Comparison of ENCODE assay signal across 8 mouse cellular contexts in the genomic region with DNA sequence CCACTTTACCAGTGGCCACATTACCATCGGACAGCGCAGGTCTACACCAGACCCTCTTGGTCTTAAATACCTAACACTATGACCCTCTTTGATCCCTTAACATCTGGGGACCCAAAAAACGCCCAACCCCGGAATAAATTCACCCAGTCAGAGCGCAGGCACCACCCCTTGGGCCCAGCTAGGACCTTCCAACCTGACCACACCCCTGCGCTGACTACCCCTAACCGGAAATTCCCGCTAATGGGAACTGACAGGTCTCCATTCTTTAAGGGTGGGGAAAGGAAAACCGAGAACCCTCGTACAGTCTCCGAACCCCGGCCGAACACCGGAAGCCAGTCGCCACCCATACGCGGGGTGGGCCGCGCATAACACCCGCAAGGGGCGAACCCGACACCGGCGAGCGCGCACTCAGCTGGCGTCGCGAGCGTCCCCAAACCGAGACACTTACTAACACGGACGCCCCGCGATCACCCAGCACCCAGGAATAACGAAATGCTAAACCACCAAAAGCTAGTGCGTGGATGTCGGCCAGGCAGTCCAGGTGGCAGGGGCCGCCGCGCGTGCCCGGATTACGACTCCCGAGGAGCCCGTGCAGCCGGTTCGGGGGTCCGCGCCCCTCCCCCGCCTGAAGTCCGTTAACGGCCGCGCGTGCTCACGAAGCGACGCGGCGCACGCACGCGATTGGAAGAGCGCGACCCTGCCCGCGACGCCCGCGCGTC. TPM values are rescaled to one million over a fixed set of nuclear protein-coding genes. Genes with fewer than 3 reads are reported as not detected.
DNase-seq lines count a peak whose midpoint lies in the region; ATAC-seq lines count a peak whose summit lies in the region.

No protein-coding gene starts in this region.

- peak; percentile 12 for ATAC-seq in inflammation-experienced regulatory T-cells, adult 6 months
- peak; percentile 66 for ATAC-seq in limb, embryonic 13.5 days (ENCODE audit: low FRiP score, low read depth)
- ATAC-seq in midbrain, embryonic 13.5 days: peak; percentile 76

- peak overlapping the region; percentile 88 for H3K4me3 ChIP-seq in limb, embryonic 13.5 days
- H3K4me3 ChIP-seq in midbrain, embryonic 13.5 days (replicated peaks): peak overlapping the region; percentile 88

- no peaks in the 10 kb centered on the region for H3K27me3 ChIP-seq in limb, embryonic 13.5 days
- H3K27me3 ChIP-seq in midbrain, embryonic 13.5 days: peaks cover 8% of the 10 kb centered on the region

- under 1% methylated on average over 71 of the region's 72 CpGs for WGBS in limb, embryonic 13.5 days
- under 1% methylated on average over 72 of the region's 72 CpGs for WGBS in midbrain, embryonic 13.5 days

- H3K36me3 ChIP-seq in limb, embryonic 13.5 days: no peaks in the 10 kb centered on the region
- H3K36me3 ChIP-seq in midbrain, embryonic 13.5 days: no peaks in the 10 kb centered on the region

- peak overlapping the region; percentile 88 for H3K4me2 ChIP-seq in limb, embryonic 13.5 days (replicated peaks)
- H3K4me2 ChIP-seq in midbrain, embryonic 13.5 days (replicated peaks): peak overlapping the region; percentile 91

- peak; percentile 43 for DNase-seq in right cerebral cortex, postnatal 14 days
- no peak for DNase-seq in right cerebral cortex, postnatal 4 days
- peak; percentile 81 for DNase-seq in embryo, embryonic 10 days (ENCODE audit: low spot score)
- peak; percentile 45 to 54 for DNase-seq in gastrocnemius, postnatal 36 days
- DNase-seq in spleen, postnatal 4 days (ENCODE audit: low spot score in 2 of 2): peak; percentile 60 to 85

- peaks cover 27% of the 10 kb centered on the region for H3K4me1 ChIP-seq in limb, embryonic 13.5 days
- H3K4me1 ChIP-seq in midbrain, embryonic 13.5 days (replicated peaks): peaks cover 23% of the 10 kb centered on the region

- no peaks in the 10 kb centered on the region for H3K9me3 ChIP-seq in limb, embryonic 13.5 days
- H3K9me3 ChIP-seq in midbrain, embryonic 13.5 days: no peaks in the 10 kb centered on the region

- intact Hi-C loops in gastrocnemius, postnatal 36 days (cut with DNase I): no loop called here

- H3K9ac ChIP-seq in limb, embryonic 13.5 days: peak overlapping the region; percentile 87
- peak overlapping the region; percentile 88 for H3K9ac ChIP-seq in midbrain, embryonic 13.5 days (replicated peaks)

- H3K27ac ChIP-seq in limb, embryonic 13.5 days: peak overlapping the region; percentile 75
- peak overlapping the region; percentile 89 for H3K27ac ChIP-seq in midbrain, embryonic 13.5 days

RNA-seq across cellular contexts. Expression of gene Zc3h7a, which starts 0.5 kb away (rescaled TPM):
- total RNA-seq in gastrocnemius, postnatal 36 days (2021): 10 to 100 TPM; 13.8 to 19.0 TPM
- polyA plus RNA-seq in inflammation-experienced regulatory T-cells, adult 6 months (2017; shearing (Covaris generic)): 100 to 1,000 TPM; 244 to 341 (median 268) TPM
- polyA plus RNA-seq in limb, embryonic 13.5 days (2015; fragmentation: Nextera tagmentation; extraction: Ambion mirVana): 91.8 and 99.0 TPM in 2 replicates
- polyA plus RNA-seq in midbrain, embryonic 13.5 days (2015; fragmentation: Nextera tagmentation; extraction: Ambion mirVana): 75.1 and 79.3 TPM in 2 replicates

RNA-seq across cellular contexts. Expression of gene Rsl1d1, which starts 27.5 kb away (rescaled TPM):
- 10 to 100 TPM; 40.2 to 50.7 TPM for total RNA-seq in gastrocnemius, postnatal 36 days (2021)
- polyA plus RNA-seq in inflammation-experienced regulatory T-cells, adult 6 months (2017; shearing (Covaris generic)): 100 to 1,000 TPM; 169 to 217 (median 194) TPM
- 193 and 195 TPM in 2 replicates for polyA plus RNA-seq in limb, embryonic 13.5 days (2015; fragmentation: Nextera tagmentation; extraction: Ambion mirVana)
- polyA plus RNA-seq in midbrain, embryonic 13.5 days (2015; fragmentation: Nextera tagmentation; extraction: Ambion mirVana): 165 and 168 TPM in 2 replicates

RNA-seq across cellular contexts. Expression of gene Txndc11, which starts 41.2 kb away (rescaled TPM):
- 1 to 10 TPM; 7.6 to 8.6 TPM for total RNA-seq in gastrocnemius, postnatal 36 days (2021)
- 10 to 100 TPM in 1 of 3 experiments, 1 to 10 TPM in 2; 6.2 to 12.3 (median 9.7) TPM for polyA plus RNA-seq in inflammation-experienced regulatory T-cells, adult 6 months (2017; shearing (Covaris generic))
- 35.5 and 39.8 TPM in 2 replicates for polyA plus RNA-seq in limb, embryonic 13.5 days (2015; fragmentation: Nextera tagmentation; extraction: Ambion mirVana)
- polyA plus RNA-seq in midbrain, embryonic 13.5 days (2015; fragmentation: Nextera tagmentation; extraction: Ambion mirVana): 27.5 and 30.0 TPM in 2 replicates

Comparison
In these comparisons a context has a peak if more than half of its experiments do, and no peak if none do; other contexts are left out.
1. ATAC-seq: peak in every context shown above with its lines; median percentile 76 in midbrain, embryonic 13.5 days; 66 in limb, embryonic 13.5 days; 12 in inflammation-experienced regulatory T-cells, adult 6 months.